Mouse (Mus musculus) erythroblast, embryonic 14.5 days (primary cell): ENCODE measurements around the gene Fshr.

Source experiments
- GATA1 ChIP-seq: IDR thresholded peaks from 2 replicates; pipeline ENCODE4 v1.6.1; 2012; ENCODE audit warnings: low read length, inconsistent platforms, mixed read lengths
- TAL1 ChIP-seq: IDR thresholded peaks from 3 replicates; pipeline ENCODE4 v1.6.1; 2012; ENCODE audit warnings: low read length, inconsistent platforms, mixed read lengths

DNA sequence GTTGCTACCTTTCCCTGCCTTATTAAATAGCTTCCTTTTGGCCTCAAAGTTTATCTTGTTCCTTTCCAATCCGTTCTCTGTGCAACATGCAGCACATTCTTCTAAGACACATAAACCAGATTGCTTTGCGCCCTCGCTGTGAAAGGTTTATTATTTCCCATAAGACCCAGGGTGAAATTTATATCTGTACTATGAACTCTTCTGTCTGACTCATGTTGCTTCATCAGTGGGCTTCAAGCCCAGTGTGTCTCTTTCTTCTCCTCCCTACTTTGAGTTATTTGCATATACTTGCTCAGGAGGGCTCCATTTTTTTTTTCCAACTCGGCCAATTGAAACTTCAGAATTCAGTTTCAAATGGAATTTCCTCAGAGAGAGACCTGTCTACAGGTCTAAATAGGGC lies 183.5 kb downstream of the Fshr start:
- TF ChIP-seq TAL1 (no peak), GATA1 (no peak)
